In genomic region chr5:74281480-74281879, GRCm38 (mm10) we compare ENCODE assay signal across 14 mouse cellular contexts.
DNase-seq lines count a peak whose midpoint lies in the region; ATAC-seq lines count a peak whose summit lies in the region.
"Had no signal": no experiment of that assay in that cellular context is flagged by ENCODE, and none has a peak within 500 bp of the region (broad histone marks: within the 10 kb centered on the region; RNA-seq: fewer than 3 reads in every experiment).

No protein-coding gene starts in this region.

- no peaks in the 10 kb centered on the region for H3K9me3 ChIP-seq in kidney, embryonic 15.5 days (replicated peaks)
- H3K9me3 ChIP-seq in embryonic facial prominence, embryonic 15.5 days (replicated peaks): no peaks in the 10 kb centered on the region
- H3K9me3 ChIP-seq in hindbrain, embryonic 11.5 days (ENCODE audit: control insufficient read depth, low read length): no peaks in the 10 kb centered on the region

- peaks cover 19% of the 10 kb centered on the region for H3K4me1 ChIP-seq in kidney, embryonic 15.5 days
- peaks cover 42% of the 10 kb centered on the region for H3K4me1 ChIP-seq in embryonic facial prominence, embryonic 15.5 days
- no peaks in the 10 kb centered on the region for H3K4me1 ChIP-seq in hindbrain, embryonic 11.5 days (replicated peaks; ENCODE audit: control insufficient read depth, insufficient read depth, low read length)

- no peak overlapping the region for H3K27ac ChIP-seq in kidney, embryonic 15.5 days
- H3K27ac ChIP-seq in embryonic facial prominence, embryonic 15.5 days (replicated peaks): 0 out of 2 replicates have a peak overlapping the region, but pooled peaks have one; percentile 24
- H3K27ac ChIP-seq in hindbrain, embryonic 11.5 days (ENCODE audit: low read depth, low read length): no peak overlapping the region
- H3K27ac ChIP-seq: macrophage had no signal

- DNase-seq in cerebellum, postnatal 25 days: peak; percentile 40 to 49
- no peak for DNase-seq in cerebellum, postnatal 4 days (ENCODE audit: low spot score in 2 of 2)
- DNase-seq in kidney, adult 18-20 months: peak; percentile 76
- peak; percentile 33 for DNase-seq in lung, postnatal 14 days
- DNase-seq in hindbrain, embryonic 11.5 days (ENCODE audit: low spot score): no peak
- DNase-seq: adrenal gland, adult 2 months; cerebellum, adult 8-10 months; layer of hippocampus, adult 9-11 months; left cerebral cortex, postnatal 4 days had no signal

- H3K27me3 ChIP-seq in kidney, embryonic 15.5 days: no peaks in the 10 kb centered on the region; the same call in 1 of the 2 replicates
- H3K27me3 ChIP-seq in embryonic facial prominence, embryonic 15.5 days: no peaks in the 10 kb centered on the region
- H3K27me3 ChIP-seq in hindbrain, embryonic 11.5 days (ENCODE audit: control insufficient read depth, insufficient read depth, low read length): no peaks in the 10 kb centered on the region

- whole genome bisulfite sequencing in kidney, embryonic 15.5 days: 72% methylated on average over 8 of the region's 8 CpGs
- 68% methylated on average over 8 of the region's 8 CpGs for WGBS in embryonic facial prominence, embryonic 15.5 days
- WGBS in hindbrain, embryonic 11.5 days: 91% methylated on average over 8 of the region's 8 CpGs

- no peak overlapping the region for H3K4me2 ChIP-seq in kidney, embryonic 15.5 days
- H3K4me2 ChIP-seq in embryonic facial prominence, embryonic 15.5 days (replicated peaks): no peak overlapping the region
- H3K4me2 ChIP-seq in hindbrain, embryonic 11.5 days (replicated peaks; ENCODE audit: low read depth, low read length): no peak overlapping the region

- H3K4me3 ChIP-seq in kidney, embryonic 15.5 days (replicated peaks): no peak overlapping the region
- H3K4me3 ChIP-seq in embryonic facial prominence, embryonic 15.5 days (replicated peaks): no peak overlapping the region
- H3K4me3 ChIP-seq in hindbrain, embryonic 11.5 days (ENCODE audit: low read depth, low read length): no peak overlapping the region

- no peak for ATAC-seq in kidney, embryonic 15.5 days (replicated peaks; ENCODE audit: low FRiP score)
- ATAC-seq in embryonic facial prominence, embryonic 15.5 days (ENCODE audit: insufficient number of reproducible peaks, low FRiP score, low TSS enrichment, low read depth): no peak
- no peak for ATAC-seq in hindbrain, embryonic 11.5 days (ENCODE audit: low FRiP score)
- no peak for ATAC-seq in megakaryocyte progenitor cell, adult 5-6 weeks (replicated peaks; ENCODE audit: poor library complexity)
- ATAC-seq: midbrain, embryonic 16.5 days had no signal

- no peaks in the 10 kb centered on the region for H3K36me3 ChIP-seq in kidney, embryonic 15.5 days
- H3K36me3 ChIP-seq in embryonic facial prominence, embryonic 15.5 days: no peaks in the 10 kb centered on the region
- H3K36me3 ChIP-seq in hindbrain, embryonic 11.5 days (ENCODE audit: control insufficient read depth, insufficient read depth, low read length): no peaks in the 10 kb centered on the region

- no peak overlapping the region for H3K9ac ChIP-seq in kidney, embryonic 15.5 days
- H3K9ac ChIP-seq in embryonic facial prominence, embryonic 15.5 days: no peak overlapping the region
- no peak overlapping the region for H3K9ac ChIP-seq in hindbrain, embryonic 11.5 days (ENCODE audit: low read depth, low read length)

Comparison
In these comparisons a context has a peak if more than half of its experiments do, and no peak if none do; other contexts are left out.
1. DNase-seq: peak in cerebellum, postnatal 25 days (2 of 2), kidney, adult 18-20 months (single experiment) and lung, postnatal 14 days (single experiment); none in cerebellum, postnatal 4 days (0 of 2) and hindbrain, embryonic 11.5 days (single experiment).